Mouse (Mus musculus): Measurements from ENCODE around the gene Ccl24. TPM values are rescaled to one million over a fixed set of nuclear protein-coding genes. Genes with fewer than 3 reads are reported as not detected.

Gene Ccl24
- polyA plus RNA-seq, 1 experiment from 2014 or later = 7.3 TPM

GRCm38 (mm10) chr5:135587764-135588163, 14.9 kb upstream of the Ccl24 start:
- Histone ChIP-seq H3K9me3 (replicated peaks; ENCODE audit: control insufficient read depth, low read length) (peaks cover 10% of the 10 kb centered on the region), H3K9ac (ENCODE audit: low read length) (no peak overlapping the region), H3K36me3 (ENCODE audit: control insufficient read depth, insufficient read depth) (no peaks in the 10 kb centered on the region), H3K4me2 (ENCODE audit: low read depth, low read length) (no peak overlapping the region), H3K4me1 (ENCODE audit: control insufficient read depth, insufficient read depth, low read length) (no peaks in the 10 kb centered on the region), H3K27me3 (ENCODE audit: control insufficient read depth, insufficient read depth, low read length) (no peaks in the 10 kb centered on the region), H3K27ac (ENCODE audit: low read length) (no peak overlapping the region), H3K4me3 (ENCODE audit: low read length) (no peak overlapping the region)
- 79% methylated on average over 4 of the region's 4 CpGs for WGBS
- ATAC-seq (replicated peaks; ENCODE audit: extremely low read depth, insufficient read depth, low FRiP score) = no peak

- Histone ChIP-seq H3K36me3 (ENCODE audit: control insufficient read depth, insufficient read depth) (no peaks in the 10 kb centered on the region), H3K9me3 (replicated peaks; ENCODE audit: control insufficient read depth, low read length) (peaks cover 4% of the 10 kb centered on the region), H3K4me2 (ENCODE audit: low read depth, low read length) (no peak overlapping the region), H3K27ac (ENCODE audit: low read length) (no peak overlapping the region), H3K4me3 (ENCODE audit: low read length) (no peak overlapping the region), H3K9ac (ENCODE audit: low read length) (no peak overlapping the region), H3K4me1 (ENCODE audit: control insufficient read depth, insufficient read depth, low read length) (no peaks in the 10 kb centered on the region), H3K27me3 (ENCODE audit: control insufficient read depth, insufficient read depth, low read length) (no peaks in the 10 kb centered on the region)
- 88% methylated on average over 8 of the region's 8 CpGs for WGBS
- ATAC-seq (replicated peaks; ENCODE audit: extremely low read depth, insufficient read depth, low FRiP score) = no peak
These were observed 12.8 kb upstream of the Ccl24 start for GRCm38 (mm10) chr5:135585691-135586090.

DNA sequence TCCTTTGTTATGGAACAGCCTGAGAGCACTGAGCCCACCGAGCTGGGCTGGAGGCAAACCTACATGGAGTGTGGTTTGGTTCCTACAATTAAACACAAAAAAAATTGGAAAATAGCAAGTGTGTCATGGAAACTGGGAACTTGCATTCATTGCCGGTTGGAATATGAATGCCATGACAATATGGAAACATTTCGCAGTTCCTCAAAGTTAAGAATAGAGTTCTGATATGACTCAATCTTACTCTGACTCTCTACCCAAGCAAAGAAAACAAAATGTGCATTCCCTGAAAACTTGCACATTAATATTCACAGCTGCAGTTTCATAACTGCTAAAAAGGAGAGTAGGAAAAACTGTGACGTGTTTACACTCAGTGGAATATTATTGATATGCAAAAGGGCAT, 9.5 kb upstream of the Ccl24 start:
- Histone ChIP-seq H3K4me3 (ENCODE audit: low read length) (no peak overlapping the region), H3K27ac (ENCODE audit: low read length) (no peak overlapping the region), H3K27me3 (ENCODE audit: control insufficient read depth, insufficient read depth, low read length) (no peaks in the 10 kb centered on the region), H3K9me3 (replicated peaks; ENCODE audit: control insufficient read depth, low read length) (no peaks in the 10 kb centered on the region), H3K4me2 (ENCODE audit: low read depth, low read length) (no peak overlapping the region), H3K4me1 (ENCODE audit: control insufficient read depth, insufficient read depth, low read length) (no peaks in the 10 kb centered on the region), H3K36me3 (ENCODE audit: control insufficient read depth, insufficient read depth) (no peaks in the 10 kb centered on the region), H3K9ac (ENCODE audit: low read length) (no peak overlapping the region)
- WGBS = 79% methylated on average over 4 of the region's 4 CpGs
- ATAC-seq (replicated peaks; ENCODE audit: extremely low read depth, insufficient read depth, low FRiP score) = no peak

GRCm38 (mm10) chr5:135579331-135579751, 6.5 kb upstream of the Ccl24 start:
- 81% methylated on average over 10 of the region's 10 CpGs for WGBS
- Histone ChIP-seq H3K4me1 (ENCODE audit: control insufficient read depth, insufficient read depth, low read length) (no peaks in the 10 kb centered on the region), H3K36me3 (ENCODE audit: control insufficient read depth, insufficient read depth) (no peaks in the 10 kb centered on the region), H3K27me3 (ENCODE audit: control insufficient read depth, insufficient read depth, low read length) (no peaks in the 10 kb centered on the region), H3K9me3 (replicated peaks; ENCODE audit: control insufficient read depth, low read length) (no peaks in the 10 kb centered on the region), H3K27ac (ENCODE audit: low read length) (no peak overlapping the region), H3K9ac (ENCODE audit: low read length) (no peak overlapping the region), H3K4me2 (ENCODE audit: low read depth, low read length) (no peak overlapping the region), H3K4me3 (ENCODE audit: low read length) (no peak overlapping the region)
- no peak for ATAC-seq (replicated peaks; ENCODE audit: extremely low read depth, insufficient read depth, low FRiP score)

DNA sequence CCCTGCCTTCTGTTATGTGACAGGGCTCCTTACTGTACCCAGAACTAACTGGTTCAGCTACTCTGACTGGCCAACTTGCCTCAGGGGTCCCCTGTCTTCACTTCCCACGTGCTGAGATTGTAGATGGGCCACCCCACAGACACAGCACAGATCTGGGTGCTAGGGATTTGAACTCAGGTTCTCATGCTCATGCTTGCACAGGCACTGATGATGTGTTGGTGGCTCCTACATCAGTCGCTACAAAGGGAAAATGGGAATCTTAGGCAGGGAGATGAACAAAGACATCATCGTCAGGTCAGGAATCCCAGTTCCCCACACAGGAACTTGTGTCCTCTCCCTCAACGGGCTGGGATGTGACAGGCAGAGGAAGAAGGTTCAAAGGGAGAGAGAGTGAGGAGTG, 3.2 kb upstream of the Ccl24 start:
- Histone ChIP-seq H3K4me3 (ENCODE audit: low read length) (no peak overlapping the region), H3K27ac (ENCODE audit: low read length) (no peak overlapping the region), H3K9me3 (replicated peaks; ENCODE audit: control insufficient read depth, low read length) (no peaks in the 10 kb centered on the region), H3K4me1 (ENCODE audit: control insufficient read depth, insufficient read depth, low read length) (no peaks in the 10 kb centered on the region), H3K36me3 (ENCODE audit: control insufficient read depth, insufficient read depth) (no peaks in the 10 kb centered on the region), H3K27me3 (ENCODE audit: control insufficient read depth, insufficient read depth, low read length) (no peaks in the 10 kb centered on the region), H3K4me2 (ENCODE audit: low read depth, low read length) (no peak overlapping the region), H3K9ac (ENCODE audit: low read length) (no peak overlapping the region)
- 57% methylated on average over 4 of the region's 4 CpGs for WGBS
- ATAC-seq (replicated peaks; ENCODE audit: extremely low read depth, insufficient read depth, low FRiP score) = no peak

DNA sequence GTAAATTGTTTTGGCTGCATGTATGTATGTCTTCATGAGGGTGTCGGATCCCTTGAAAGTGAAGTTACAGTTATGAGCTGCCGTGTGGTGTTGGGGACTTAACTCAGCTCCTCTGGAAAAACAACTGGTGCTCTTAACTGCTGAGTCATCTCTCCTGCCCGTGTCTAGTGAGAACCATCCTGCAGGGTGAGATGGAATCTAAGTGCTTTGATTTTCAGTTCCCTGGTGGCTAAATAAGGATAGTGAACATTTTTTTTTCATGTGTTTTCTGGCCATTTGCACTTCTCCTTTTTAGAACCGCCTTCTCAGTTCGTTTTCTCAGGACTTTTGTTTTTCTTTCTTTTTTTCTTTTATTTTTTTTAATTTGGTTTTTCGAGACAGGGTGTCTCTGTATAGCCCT, 4.2 kb downstream of the Ccl24 start:
- Histone ChIP-seq H3K4me2 (ENCODE audit: low read depth, low read length) (no peak overlapping the region), H3K27ac (ENCODE audit: low read length) (no peak overlapping the region), H3K27me3 (ENCODE audit: control insufficient read depth, insufficient read depth, low read length) (no peaks in the 10 kb centered on the region; the same call in 1 of the 2 replicates), H3K36me3 (ENCODE audit: control insufficient read depth, insufficient read depth) (no peaks in the 10 kb centered on the region), H3K4me3 (ENCODE audit: low read length) (no peak overlapping the region), H3K9me3 (replicated peaks; ENCODE audit: control insufficient read depth, low read length) (no peaks in the 10 kb centered on the region), H3K4me1 (ENCODE audit: control insufficient read depth, insufficient read depth, low read length) (no peaks in the 10 kb centered on the region), H3K9ac (ENCODE audit: low read length) (no peak overlapping the region)
- no peak for ATAC-seq (replicated peaks; ENCODE audit: extremely low read depth, insufficient read depth, low FRiP score)
- WGBS = 61% methylated on average over 6 of the region's 6 CpGs

- no peak for ATAC-seq (replicated peaks; ENCODE audit: extremely low read depth, insufficient read depth, low FRiP score)
- Histone ChIP-seq H3K27ac (ENCODE audit: low read length) (no peak overlapping the region), H3K4me3 (ENCODE audit: low read length) (no peak overlapping the region), H3K27me3 (ENCODE audit: control insufficient read depth, insufficient read depth, low read length) (no peaks in the 10 kb centered on the region; the same call in 1 of the 2 replicates), H3K9ac (ENCODE audit: low read length) (no peak overlapping the region), H3K4me1 (ENCODE audit: control insufficient read depth, insufficient read depth, low read length) (no peaks in the 10 kb centered on the region), H3K4me2 (ENCODE audit: low read depth, low read length) (no peak overlapping the region), H3K9me3 (replicated peaks; ENCODE audit: control insufficient read depth, low read length) (no peaks in the 10 kb centered on the region), H3K36me3 (ENCODE audit: control insufficient read depth, insufficient read depth) (no peaks in the 10 kb centered on the region)
- 70% methylated on average over 6 of the region's 6 CpGs for WGBS
These were observed 5.1 kb downstream of the Ccl24 start for GRCm38 (mm10) chr5:135567556-135568265.

GRCm38 (mm10) chr5:135563469-135563868, 9.4 kb downstream of the Ccl24 start, which contains the start of gene Ccl26:
Ccl26 (minus strand) TSS chr5:135563569.
- H3K4me1 ChIP-seq (ENCODE audit: control insufficient read depth, insufficient read depth, low read length) = no peaks in the 10 kb centered on the region
- WGBS = 80% methylated on average over 3 of the region's 3 CpGs
- H3K36me3 ChIP-seq (ENCODE audit: control insufficient read depth, insufficient read depth) = no peaks in the 10 kb centered on the region
- H3K9me3 ChIP-seq (replicated peaks; ENCODE audit: control insufficient read depth, low read length) = no peaks in the 10 kb centered on the region
- no peak for ATAC-seq (replicated peaks; ENCODE audit: extremely low read depth, insufficient read depth, low FRiP score)
- H3K27me3 ChIP-seq (ENCODE audit: control insufficient read depth, insufficient read depth, low read length) = no peaks in the 10 kb centered on the region; the same call in 1 of the 2 replicates
- no peak within 1 kb of the TSS for H3K4me2 ChIP-seq (ENCODE audit: low read depth, low read length)
- no peak within 1 kb of the TSS for H3K9ac ChIP-seq (ENCODE audit: low read length)
- no peak within 1 kb of the TSS for H3K27ac ChIP-seq (ENCODE audit: low read length)
- no peak within 1 kb of the TSS for H3K4me3 ChIP-seq (ENCODE audit: low read length)

GRCm38 (mm10) chr5:135557671-135558070, 15.2 kb downstream of the Ccl24 start:
- Histone ChIP-seq H3K4me3 (ENCODE audit: low read length) (no peak overlapping the region), H3K27me3 (ENCODE audit: control insufficient read depth, insufficient read depth, low read length) (no peaks in the 10 kb centered on the region), H3K9ac (ENCODE audit: low read length) (no peak overlapping the region), H3K9me3 (replicated peaks; ENCODE audit: control insufficient read depth, low read length) (no peaks in the 10 kb centered on the region), H3K4me2 (ENCODE audit: low read depth, low read length) (no peak overlapping the region), H3K4me1 (ENCODE audit: control insufficient read depth, insufficient read depth, low read length) (0 out of 2 replicates have a peak, but pooled peaks cover 2% of the 10 kb centered on the region), H3K27ac (ENCODE audit: low read length) (no peak overlapping the region), H3K36me3 (ENCODE audit: control insufficient read depth, insufficient read depth) (no peaks in the 10 kb centered on the region)
- ATAC-seq (replicated peaks; ENCODE audit: extremely low read depth, insufficient read depth, low FRiP score) = no peak
- 54% methylated on average over 3 of the region's 3 CpGs for WGBS

All from heart, embryonic 16.5 days (tissue).